Mouse (Mus musculus) intestine, postnatal 0 days (tissue): ENCODE measurements around the gene Hydin. TPM values are rescaled to one million over a fixed set of nuclear protein-coding genes. Genes with fewer than 3 reads are reported as not detected.
A peak's percentile ranks its signal among the peaks of the same experiment; 100 is the strongest.

Source experiments
- ATAC-seq: fragments of 200-750 bp; cut with Nextera tagmentation; 2 replicates; pipeline ENCODE4 v1.8.0; 2017; ENCODE audit warnings: mild to moderate bottlenecking, moderate TSS enrichment, moderate library complexity
- H3K27ac ChIP-seq: fragments of 300-500 bp; sonication (generic); 2 replicates; pipeline ENCODE4 v1.5.1; 2014; ENCODE audit warnings: mild to moderate bottlenecking, low read depth, low read length, moderate library complexity
- H3K27me3 ChIP-seq: fragments of 300-500 bp; sonication (generic); replicated peaks from 2 replicates; pipeline ENCODE4 v1.6.1; 2014; ENCODE audit warnings: low read length, mixed read lengths; ENCODE audit not compliant: control insufficient read depth, insufficient read depth
- H3K36me3 ChIP-seq: fragments of 300-500 bp; sonication (generic); 2 replicates; pipeline ENCODE4 v1.6.1; 2014; ENCODE audit warnings: mild to moderate bottlenecking, moderate library complexity; ENCODE audit not compliant: control insufficient read depth, insufficient read depth
- H3K4me1 ChIP-seq: fragments of 300-500 bp; sonication (generic); replicated peaks from 2 replicates; pipeline ENCODE4 v1.6.1; 2014; ENCODE audit warnings: antibody characterized with exemption, low read length, mixed read lengths; ENCODE audit not compliant: control insufficient read depth, insufficient read depth
- H3K4me2 ChIP-seq: fragments of 300-500 bp; sonication (generic); replicated peaks from 2 replicates; pipeline ENCODE4 v1.6.1; 2014; ENCODE audit warnings: low read depth, mild to moderate bottlenecking, moderate library complexity
- H3K4me3 ChIP-seq: fragments of 300-500 bp; sonication (generic); 2 replicates; pipeline ENCODE4 v1.5.1; 2014; ENCODE audit warnings: low read depth, low read length
- H3K9ac ChIP-seq: fragments of 300-500 bp; sonication (generic); 2 replicates; pipeline ENCODE4 v1.6.1; 2014; ENCODE audit warnings: mild to moderate bottlenecking, low read depth, low read length
- H3K9me3 ChIP-seq: fragments of 300-500 bp; sonication (generic); 2 replicates; pipeline ENCODE4 v1.6.1; 2016; ENCODE audit warnings: mixed run types; ENCODE audit not compliant: control insufficient read depth
- CTCF ChIP-seq: sonication (generic); IDR thresholded peaks from 2 replicates; pipeline ENCODE4 v1.5.1; 2016; ENCODE audit warnings: low read depth, mild to moderate bottlenecking, control low read depth, antibody characterized with exemption, moderate library complexity
- WGBS: fragments of 180-500 bp; shearing (Covaris S2); extraction: QIAGEN DNeasy Blood & Tissue Kit; methylation state at CpG from one replicate; pipeline ENCODE4 v1.1.7; 2014; 5-methylcytosine and 5-hydroxymethylcytosine counted together
- polyA plus RNA-seq: library from polyadenylated mRNA; unstranded; fragments of >200 nt; fragmentation: Nextera tagmentation; extraction: Ambion mirVana; gene quantifications from 2 replicates; pipeline ENCODE4 v1.2.1, GENCODE M21; 2015

Gene Hydin
- polyA plus RNA-seq, 1 experiment from 2014 or later = 0.07 TPM

- H3K4me1 ChIP-seq = no peaks in the 10 kb centered on the region
- no peaks in the 10 kb centered on the region for H3K9me3 ChIP-seq
- H3K4me2 ChIP-seq = no peak overlapping the region
- H3K4me3 ChIP-seq = no peak overlapping the region
- peaks cover 36% of the 10 kb centered on the region for H3K36me3 ChIP-seq
- H3K27me3 ChIP-seq = no peaks in the 10 kb centered on the region
- TF ChIP-seq CTCF = no peak
- WGBS = 91% methylated on average over 2 of the region's 2 CpGs
- no peak for ATAC-seq
- H3K27ac ChIP-seq = no peak overlapping the region
- no peak overlapping the region for H3K9ac ChIP-seq
Observed at GRCm38 (mm10) chr8:110644901-110645300, 378.1 kb downstream of the Hydin start.

GRCm38 (mm10) chr8:110645340-110645739 is 378.6 kb downstream of the Hydin start:
- no peak for ATAC-seq
- H3K9me3 ChIP-seq = no peaks in the 10 kb centered on the region
- no peak overlapping the region for H3K4me3 ChIP-seq
- TF ChIP-seq CTCF = no peak
- H3K4me2 ChIP-seq = no peak overlapping the region
- H3K36me3 ChIP-seq = peaks cover 32% of the 10 kb centered on the region
- H3K9ac ChIP-seq = no peak overlapping the region
- H3K27me3 ChIP-seq = no peaks in the 10 kb centered on the region
- no peaks in the 10 kb centered on the region for H3K4me1 ChIP-seq
- 92% methylated on average over 3 of the region's 3 CpGs for WGBS
- H3K27ac ChIP-seq = no peak overlapping the region

GRCm38 (mm10) chr8:110646064-110646463 is 379.3 kb downstream of the Hydin start:
- H3K27me3 ChIP-seq = no peaks in the 10 kb centered on the region
- H3K4me1 ChIP-seq = no peaks in the 10 kb centered on the region
- no peak overlapping the region for H3K9ac ChIP-seq
- 0 out of 2 replicates have a peak, but pooled peaks have one; percentile 45 for ATAC-seq
- peaks cover 34% of the 10 kb centered on the region for H3K36me3 ChIP-seq
- H3K4me2 ChIP-seq = no peak overlapping the region
- no peak overlapping the region for H3K27ac ChIP-seq
- 34% methylated on average over 6 of the region's 6 CpGs for WGBS
- TF ChIP-seq CTCF = peak; percentile 97
- no peak overlapping the region for H3K4me3 ChIP-seq
- no peaks in the 10 kb centered on the region for H3K9me3 ChIP-seq

GRCm38 (mm10) chr8:110648577-110648976 is 381.8 kb downstream of the Hydin start:
- no peak for TF ChIP-seq CTCF
- Histone ChIP-seq H3K4me1 (no peaks in the 10 kb centered on the region), H3K4me2 (no peak overlapping the region), H3K4me3 (no peak overlapping the region), H3K27ac (no peak overlapping the region), H3K9ac (no peak overlapping the region), H3K36me3 (peaks cover 24% of the 10 kb centered on the region; the same call in 1 of the 2 replicates), H3K9me3 (no peaks in the 10 kb centered on the region), H3K27me3 (no peaks in the 10 kb centered on the region)
- ATAC-seq = no peak
- WGBS = 94% methylated on average over 3 of the region's 3 CpGs

GRCm38 (mm10) chr8:110649286-110649685 is 382.5 kb downstream of the Hydin start:
- H3K27me3 ChIP-seq = no peaks in the 10 kb centered on the region
- 93% methylated on average over 6 of the region's 6 CpGs for WGBS
- H3K4me2 ChIP-seq = no peak overlapping the region
- no peak overlapping the region for H3K27ac ChIP-seq
- TF ChIP-seq CTCF = no peak
- H3K36me3 ChIP-seq = peaks cover 24% of the 10 kb centered on the region; the same call in 1 of the 2 replicates
- no peak for ATAC-seq
- no peaks in the 10 kb centered on the region for H3K4me1 ChIP-seq
- no peaks in the 10 kb centered on the region for H3K9me3 ChIP-seq
- H3K4me3 ChIP-seq = no peak overlapping the region
- H3K9ac ChIP-seq = no peak overlapping the region

GRCm38 (mm10) chr8:110650838-110651237 is 384.1 kb downstream of the Hydin start:
- ATAC-seq = no peak
- TF ChIP-seq CTCF = peak; percentile 35; the same call in 1 of the 2 replicates

GRCm38 (mm10) chr8:110651847-110652246 is 385.1 kb downstream of the Hydin start:
- TF ChIP-seq CTCF = no peak
- H3K4me2 ChIP-seq = no peak overlapping the region
- WGBS = 59% methylated on average over 4 of the region's 4 CpGs

More at GRCm38 (mm10) chr8:110650838-110651237, 384.1 kb downstream of the Hydin start:
- peaks cover 17% of the 10 kb centered on the region; the same call in 1 of the 2 replicates for H3K36me3 ChIP-seq
- H3K9me3 ChIP-seq = no peaks in the 10 kb centered on the region
- no peaks in the 10 kb centered on the region for H3K4me1 ChIP-seq
- no peak overlapping the region for H3K9ac ChIP-seq
- H3K27me3 ChIP-seq = no peaks in the 10 kb centered on the region
- no peak overlapping the region for H3K27ac ChIP-seq
- WGBS = 82% methylated on average over 9 of the region's 9 CpGs
- no peak overlapping the region for H3K4me2 ChIP-seq
- no peak overlapping the region for H3K4me3 ChIP-seq

More at GRCm38 (mm10) chr8:110651847-110652246, 385.1 kb downstream of the Hydin start:
- H3K27me3 ChIP-seq = no peaks in the 10 kb centered on the region
- no peaks in the 10 kb centered on the region for H3K4me1 ChIP-seq
- H3K27ac ChIP-seq = no peak overlapping the region
- H3K4me3 ChIP-seq = no peak overlapping the region
- H3K36me3 ChIP-seq = peaks cover 16% of the 10 kb centered on the region; the same call in 1 of the 2 replicates
- no peak overlapping the region for H3K9ac ChIP-seq
- no peak for ATAC-seq
- H3K9me3 ChIP-seq = no peaks in the 10 kb centered on the region
